Mouse (Mus musculus): ENCODE results near the gene Ubash3a.

Ubash3a gene

DNA sequence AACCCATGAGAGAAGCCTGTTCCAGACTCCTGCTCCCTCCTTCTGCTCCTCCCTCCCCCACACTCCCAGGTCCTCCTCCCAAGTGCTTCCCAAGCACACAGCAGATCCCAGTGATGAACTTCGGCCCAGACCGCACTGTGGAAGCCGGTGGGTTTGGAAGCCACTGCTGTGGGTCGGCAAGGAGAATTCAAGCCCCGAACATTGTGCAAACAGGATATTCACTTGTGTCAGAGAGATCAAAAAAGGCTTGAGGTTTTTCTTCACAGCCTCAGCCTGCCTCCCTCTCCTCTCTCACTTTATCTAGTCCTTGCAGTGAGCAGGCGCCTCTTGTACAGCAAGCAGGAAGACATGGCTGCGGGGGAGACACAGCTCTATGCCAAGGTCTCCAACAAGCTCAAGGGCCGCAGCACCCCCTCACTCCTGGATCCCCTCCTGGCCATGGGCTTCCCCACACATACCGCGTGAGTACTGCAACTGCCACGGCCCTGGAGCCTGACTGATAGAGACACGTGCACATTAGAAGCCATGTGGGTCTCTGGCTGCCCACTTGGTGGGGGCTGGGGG is at the start of gene Ubash3a:
TSS of gene Ubash3a (plus strand) at position 103 of the 564 bp plus-strand sequence.
- DNase-seq (ENCODE audit: low spot score), result no peak

DNA sequence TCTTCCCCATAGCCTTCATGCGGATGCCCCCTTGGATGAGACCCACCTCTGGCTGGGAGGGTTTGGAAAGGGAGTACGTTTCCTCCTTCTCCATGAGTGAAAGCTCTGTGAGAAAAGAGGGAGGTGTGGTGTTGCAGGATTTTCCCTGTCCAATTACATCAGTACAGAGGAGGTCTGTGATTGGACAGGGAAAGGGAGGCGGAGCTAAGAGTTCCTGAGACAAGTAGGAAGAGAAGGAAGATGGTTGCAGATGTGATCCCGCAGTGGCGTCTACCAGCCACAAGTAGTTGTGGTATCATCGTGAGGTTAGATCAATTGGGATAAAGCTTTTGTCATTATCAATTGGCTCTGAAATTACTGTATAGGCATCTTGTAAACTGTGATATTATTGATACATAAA is 49.8 kb upstream of the Ubash3a start:
- no peak for DNase-seq (ENCODE audit: low spot score)

GRCm38 (mm10) chr17:31160291-31160690 is 47.4 kb upstream of the Ubash3a start:
- DNase-seq (ENCODE audit: low spot score), result no peak

DNA sequence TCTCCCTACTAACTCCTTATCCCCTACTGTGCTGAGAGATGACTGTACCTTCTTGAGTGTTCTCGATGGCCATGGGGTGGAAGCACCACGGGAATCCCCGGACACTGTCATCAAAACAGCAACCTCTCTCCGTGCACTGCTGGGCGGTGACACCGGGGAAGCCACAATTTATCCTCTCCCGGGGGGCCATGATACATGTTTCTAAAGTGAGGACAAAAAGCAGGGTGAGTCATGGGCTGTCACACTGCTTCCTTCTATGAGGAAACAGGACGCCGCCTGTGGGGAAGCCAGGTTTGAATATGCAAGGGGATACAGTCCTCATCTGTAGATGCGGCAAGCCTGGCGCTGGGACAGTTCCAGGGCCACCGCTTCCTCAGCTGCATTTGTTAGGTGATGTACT is 45.1 kb upstream of the Ubash3a start:
- no peak for DNase-seq (ENCODE audit: low spot score)

DNA sequence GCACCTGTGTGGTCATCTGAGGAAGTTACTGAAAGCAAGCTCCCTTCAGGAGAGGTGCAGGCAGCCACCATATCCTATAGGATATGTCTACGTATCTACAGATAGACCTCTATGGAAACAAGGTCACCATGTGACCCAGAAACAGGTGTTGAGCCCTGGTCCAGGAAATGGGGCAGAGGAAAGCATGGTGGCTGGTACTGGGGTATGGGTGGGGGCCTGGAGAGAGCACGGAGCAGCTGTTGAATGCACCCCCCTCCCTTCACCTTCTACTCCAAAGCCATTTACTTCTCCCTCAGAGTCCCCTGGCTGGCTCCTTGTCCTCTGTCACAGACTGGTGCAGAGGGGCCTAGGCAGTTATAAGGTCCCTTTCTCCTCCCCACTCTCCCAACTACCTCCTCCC is 43.9 kb upstream of the Ubash3a start:
- no peak for DNase-seq (ENCODE audit: low spot score)

DNA sequence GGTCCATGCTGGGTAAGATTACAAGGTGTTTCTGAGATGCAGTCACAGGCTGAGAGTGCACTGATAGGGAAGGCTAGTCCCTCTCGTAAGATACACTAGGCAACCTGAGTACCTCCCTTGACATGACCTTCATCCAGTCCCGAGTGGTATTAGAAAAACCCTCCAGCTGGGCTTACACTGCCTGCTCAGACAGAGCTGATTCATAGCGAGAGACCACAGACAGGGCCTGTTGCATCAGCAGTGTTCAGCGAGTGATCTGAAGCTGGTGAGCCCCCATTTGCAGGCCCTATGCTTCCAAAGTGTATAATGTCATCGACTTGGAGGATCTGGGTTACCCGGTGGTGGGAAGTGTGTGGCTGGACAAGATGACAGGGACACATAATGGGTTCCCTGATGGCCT is 42.5 kb upstream of the Ubash3a start, which contains the start of gene Tff1:
TSS of gene Tff1 (minus strand) at position 151 of the 400 bp plus-strand sequence.
- no peak for DNase-seq (ENCODE audit: low spot score)

DNA sequence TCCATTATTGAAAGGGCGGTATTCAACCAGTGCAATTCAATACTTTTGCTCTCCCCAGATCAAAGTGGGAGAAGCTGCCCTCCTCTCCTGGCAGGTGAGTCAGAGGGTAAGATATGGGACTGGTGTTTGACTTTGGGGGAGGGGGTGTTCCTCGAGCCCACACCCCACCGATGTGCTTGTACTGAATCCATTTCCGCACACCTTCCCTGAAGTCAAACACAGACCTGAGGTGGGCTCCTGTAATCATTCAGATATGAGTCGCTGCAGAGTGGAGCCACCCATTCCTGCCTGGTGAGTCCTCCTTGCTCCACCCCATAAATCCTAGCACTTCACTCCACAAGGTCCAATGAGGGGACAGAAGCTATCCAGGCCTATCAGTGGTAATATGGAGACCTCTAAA is 37.9 kb upstream of the Ubash3a start:
- no peak for DNase-seq (ENCODE audit: low spot score)

- DNase-seq (ENCODE audit: low spot score), result no peak
These were observed 31.4 kb upstream of the Ubash3a start for GRCm38 (mm10) chr17:31176321-31176720.

GRCm38 (mm10) chr17:31181490-31181889 is 26.2 kb upstream of the Ubash3a start:
- DNase-seq (ENCODE audit: low spot score), result no peak

DNA sequence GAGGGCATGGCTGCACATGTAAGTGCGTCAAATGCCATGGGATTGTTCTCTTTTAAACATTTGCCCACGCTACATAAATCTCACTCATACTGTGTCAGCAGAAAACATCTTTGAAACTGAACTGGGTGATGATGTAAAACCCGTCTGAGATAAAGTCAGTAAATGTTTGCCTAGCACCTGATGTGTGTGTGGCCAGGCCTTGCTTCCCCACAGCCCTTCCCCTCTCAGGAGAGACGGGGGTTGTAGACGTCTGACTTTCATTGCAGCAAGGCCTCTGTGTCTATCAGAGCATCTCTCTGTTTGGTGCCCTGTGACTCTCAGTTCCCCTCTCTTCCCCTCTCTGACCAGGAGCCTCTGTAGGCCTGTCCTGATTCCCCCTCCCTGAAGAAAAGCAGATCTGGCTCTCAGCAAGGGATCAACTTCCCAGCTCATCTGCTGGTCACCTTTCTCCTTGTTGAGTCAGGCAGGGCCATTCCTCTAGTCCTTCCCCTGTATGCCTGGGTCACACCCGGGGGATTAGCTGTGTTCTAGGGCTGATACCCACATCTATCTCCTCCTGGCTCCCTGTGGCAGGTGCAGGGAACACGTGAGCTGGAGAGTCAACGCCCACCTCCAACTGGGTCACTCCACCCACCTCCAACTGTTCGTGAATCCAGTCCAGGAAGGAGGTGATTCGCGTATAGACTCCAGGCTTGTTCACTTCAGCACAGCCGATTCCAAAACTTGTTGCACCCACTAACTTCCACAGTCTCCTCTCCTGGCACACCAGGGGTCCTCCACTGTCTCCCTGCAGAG is 24.3 kb upstream of the Ubash3a start:
- DNase-seq (ENCODE audit: low spot score), result no peak

GRCm38 (mm10) chr17:31184269-31184990 is 23.2 kb upstream of the Ubash3a start:
- no peak for DNase-seq (ENCODE audit: low spot score)

DNA sequence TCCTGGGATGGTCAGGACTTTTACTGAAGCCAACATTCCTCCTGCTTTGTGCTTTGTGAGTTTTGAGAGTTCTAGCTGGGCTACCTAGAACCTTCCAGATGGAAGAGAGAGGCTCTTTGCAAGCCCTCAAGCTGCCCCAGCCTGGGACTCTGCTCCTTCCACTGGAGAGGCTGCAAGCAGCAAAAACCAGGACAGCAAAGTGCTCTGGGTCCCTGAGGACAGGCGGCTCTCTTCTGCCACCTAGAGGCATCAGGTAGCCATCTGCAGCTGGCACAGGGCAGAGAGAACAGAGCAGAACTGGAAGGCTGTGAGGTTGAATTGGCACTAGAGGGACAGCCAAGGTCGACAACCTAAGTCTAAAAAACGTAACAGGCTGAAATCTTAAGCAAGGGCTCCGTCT is 20.3 kb upstream of the Ubash3a start:
- peak; percentile 29 for DNase-seq (ENCODE audit: low spot score)

DNA sequence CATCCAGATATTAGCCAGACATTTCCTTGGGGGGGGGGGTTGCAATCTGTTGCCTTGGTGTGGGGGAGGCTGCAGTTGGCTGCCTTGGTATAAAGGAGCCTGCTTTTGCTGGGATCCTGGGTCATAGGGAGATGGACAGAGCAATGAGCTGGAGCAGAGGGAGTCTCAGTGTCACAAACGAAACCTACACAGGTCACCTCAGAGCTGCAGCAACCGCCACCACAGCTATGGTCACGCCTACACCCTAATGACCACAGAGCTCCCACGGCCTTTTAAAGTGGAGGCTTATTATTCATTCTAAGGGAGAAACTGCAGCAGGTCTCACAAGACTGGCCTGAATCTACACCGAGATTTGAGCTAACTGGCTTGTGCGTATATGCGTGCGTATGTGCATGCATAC is 15.8 kb upstream of the Ubash3a start:
- DNase-seq (ENCODE audit: low spot score), result no peak

- DNase-seq (ENCODE audit: low spot score), result no peak
These were observed 15.0 kb upstream of the Ubash3a start for GRCm38 (mm10) chr17:31192663-31193062.

- DNase-seq (ENCODE audit: low spot score), result no peak
These were observed 14.3 kb upstream of the Ubash3a start for GRCm38 (mm10) chr17:31193360-31193759.

DNA sequence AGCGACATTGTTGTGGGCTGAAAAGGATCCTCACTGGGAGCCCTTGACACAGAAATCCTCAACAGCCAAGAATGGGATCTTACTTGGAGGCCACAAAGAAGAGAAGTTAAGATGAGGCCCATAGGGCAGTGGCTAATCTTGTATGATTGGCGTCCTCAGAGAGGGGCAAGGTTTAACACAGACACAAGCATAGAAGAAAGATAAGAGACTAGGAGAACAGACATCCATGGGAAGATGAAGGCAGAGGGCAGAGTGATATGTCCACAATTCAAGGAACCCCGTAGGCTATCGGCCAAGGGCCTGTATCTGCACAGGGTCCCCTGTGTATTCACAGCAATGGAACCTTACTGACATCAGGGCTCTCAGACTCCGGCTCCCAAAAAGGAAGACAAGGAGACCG is 12.5 kb upstream of the Ubash3a start:
- no peak for DNase-seq (ENCODE audit: low spot score)

- DNase-seq (ENCODE audit: low spot score), result no peak
These were observed 11.4 kb upstream of the Ubash3a start for GRCm38 (mm10) chr17:31196283-31196682.

- no peak for DNase-seq (ENCODE audit: low spot score)
These were observed 8.8 kb upstream of the Ubash3a start, which contains the start of gene Tmprss3 for GRCm38 (mm10) chr17:31198877-31199276. TSS of gene Tmprss3 (minus strand) at chr17:31198977.

DNA sequence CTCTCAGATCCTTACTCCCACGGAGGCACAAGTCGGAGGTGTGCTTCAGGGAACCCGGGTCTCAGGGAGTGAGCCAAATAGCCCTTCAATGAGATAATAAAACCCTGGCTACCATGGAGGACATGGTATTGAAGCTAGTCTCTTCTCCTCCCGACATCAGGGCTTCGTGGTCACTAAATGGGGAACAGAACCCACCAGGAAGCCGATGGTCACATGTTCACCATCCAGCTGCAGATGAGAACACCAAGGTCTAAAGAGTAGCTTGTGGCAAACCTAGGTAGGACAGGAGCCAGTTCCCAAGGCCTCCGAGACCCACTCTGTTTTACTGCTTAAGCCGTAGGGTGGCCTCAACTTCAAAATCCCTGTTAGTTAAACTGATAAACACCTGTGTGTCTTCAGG is 981 bp downstream of the Ubash3a start:
- DNase-seq (ENCODE audit: low spot score), result no peak

GRCm38 (mm10) chr17:31209376-31209930 is 1.8 kb downstream of the Ubash3a start:
- DNase-seq (ENCODE audit: low spot score), result no peak

DNA sequence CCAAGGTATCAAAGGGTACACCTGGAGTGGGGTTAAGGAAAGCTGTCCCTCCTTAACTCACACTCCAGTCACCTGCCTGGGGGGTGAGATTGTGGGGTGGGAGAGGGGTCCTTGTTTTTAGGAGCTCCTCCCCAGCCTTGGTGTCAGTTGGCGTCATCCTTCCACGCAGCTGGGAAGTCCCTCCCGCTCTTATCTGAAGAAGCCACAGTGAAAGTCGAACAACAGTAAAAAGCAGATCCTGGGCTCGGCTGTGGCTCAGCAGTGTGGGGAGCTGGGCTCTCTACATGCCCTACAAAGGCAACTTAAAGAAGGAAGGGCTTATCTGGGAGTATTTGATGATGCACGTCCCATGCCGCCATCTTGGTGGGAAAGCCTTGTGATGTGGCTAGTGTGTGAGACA is 2.6 kb downstream of the Ubash3a start:
- no peak for DNase-seq (ENCODE audit: low spot score)

- DNase-seq (ENCODE audit: low spot score), result no peak
These were observed 4.2 kb downstream of the Ubash3a start for GRCm38 (mm10) chr17:31211881-31212280.

Data from ovary, postnatal 10 days (tissue).